Mouse (Mus musculus): ENCODE results near the gene Lrrc20.
A peak's percentile ranks its signal among the peaks of the same experiment; 100 is the strongest.

The Lrrc20 gene

DNA sequence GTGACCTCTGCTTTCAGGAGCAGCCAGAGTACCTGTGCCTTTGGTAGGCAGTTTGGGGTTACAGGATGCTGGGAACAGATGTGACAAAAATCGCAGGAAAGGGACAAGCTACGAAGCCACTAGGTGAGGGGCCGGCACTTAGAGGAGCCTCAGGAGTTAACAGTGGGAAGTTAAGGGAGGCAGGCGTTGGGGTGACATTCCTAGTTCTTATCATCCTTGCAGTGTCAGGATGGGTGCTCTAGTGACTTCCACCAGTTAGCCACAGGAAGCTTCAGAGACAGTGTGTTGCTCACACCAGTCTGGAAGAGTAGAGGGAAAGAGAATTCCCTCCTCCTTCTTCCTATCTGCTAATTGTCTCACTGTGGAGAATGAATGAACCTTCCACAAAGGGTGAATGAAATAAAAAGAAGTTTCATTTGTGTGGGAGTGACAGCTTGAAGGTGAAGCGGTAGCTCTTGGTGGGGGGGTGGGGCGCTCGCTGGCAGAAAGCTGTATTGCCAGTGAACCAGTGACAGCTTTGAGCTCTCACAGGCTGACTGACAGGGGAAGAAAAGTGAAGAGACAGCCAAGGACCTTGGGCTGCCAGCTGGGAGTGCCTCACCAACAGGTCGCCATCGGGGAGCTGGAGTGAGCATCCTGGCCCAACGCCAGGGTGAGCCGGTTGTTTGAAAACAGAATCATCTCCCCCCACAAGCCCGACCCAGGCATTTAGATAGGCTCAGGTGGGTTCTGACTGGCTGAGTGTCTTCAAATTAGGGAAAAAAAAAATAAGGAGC, 41.9 kb downstream of the Lrrc20 start:
- peak; percentile 71 for DNase-seq (ENCODE audit: low spot score)

- DNase-seq (ENCODE audit: low spot score), result no peak
These were observed 42.7 kb downstream of the Lrrc20 start for GRCm38 (mm10) chr10:61518320-61518719.

- DNase-seq (ENCODE audit: low spot score), result no peak
These were observed 43.9 kb downstream of the Lrrc20 start for GRCm38 (mm10) chr10:61519491-61519890.

- DNase-seq (ENCODE audit: low spot score), result no peak
These were observed 45.1 kb downstream of the Lrrc20 start for GRCm38 (mm10) chr10:61520714-61521113.

GRCm38 (mm10) chr10:61530936-61531335, 55.3 kb downstream of the Lrrc20 start:
- DNase-seq (ENCODE audit: low spot score), result no peak

GRCm38 (mm10) chr10:61533285-61533684, 57.7 kb downstream of the Lrrc20 start:
- no peak for DNase-seq (ENCODE audit: low spot score)

- no peak for DNase-seq (ENCODE audit: low spot score)
These were observed 58.9 kb downstream of the Lrrc20 start for GRCm38 (mm10) chr10:61534371-61535101.

DNA sequence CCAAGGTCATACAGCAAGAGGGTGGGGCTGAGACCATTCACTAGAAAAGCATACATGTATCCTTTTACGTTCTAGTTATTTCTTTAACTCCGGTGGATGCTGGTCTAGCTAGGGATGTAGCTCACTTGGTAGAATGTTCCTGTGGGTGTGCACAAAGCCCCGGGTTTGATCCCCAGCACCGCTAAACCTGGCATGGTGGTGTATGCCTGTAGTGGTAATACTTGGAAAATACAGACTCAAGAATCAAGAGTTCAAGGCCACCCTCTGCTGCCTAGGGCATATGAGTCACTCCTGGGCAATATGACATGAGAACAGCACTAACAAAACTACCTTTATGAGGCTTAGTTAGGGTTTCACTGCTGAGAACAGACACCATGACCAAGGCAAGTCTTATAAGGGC, 59.8 kb downstream of the Lrrc20 start:
- no peak for DNase-seq (ENCODE audit: low spot score)

GRCm38 (mm10) chr10:61536130-61537035, 60.8 kb downstream of the Lrrc20 start:
- DNase-seq (ENCODE audit: low spot score), result peak; percentile 86

DNA sequence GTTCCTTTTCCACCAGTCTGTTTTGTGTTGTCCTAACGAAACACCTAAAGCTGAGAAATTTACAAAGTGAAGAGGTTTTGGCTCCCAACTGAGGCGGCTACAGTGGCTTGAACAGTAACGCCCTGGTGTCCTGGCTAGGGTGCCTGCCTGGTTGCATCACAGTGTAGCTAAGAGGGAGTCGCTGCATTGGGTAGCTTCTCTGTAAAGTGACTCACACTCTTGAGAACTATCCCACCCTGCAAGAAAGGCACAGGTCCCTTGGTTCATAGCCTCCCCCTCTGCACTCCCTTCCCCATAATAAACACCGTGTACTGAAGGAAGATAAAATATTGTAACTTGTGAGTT, 61.4 kb downstream of the Lrrc20 start:
- DNase-seq (ENCODE audit: low spot score), result no peak

GRCm38 (mm10) chr10:61538446-61538845, 62.8 kb downstream of the Lrrc20 start:
- DNase-seq (ENCODE audit: low spot score), result no peak

DNA sequence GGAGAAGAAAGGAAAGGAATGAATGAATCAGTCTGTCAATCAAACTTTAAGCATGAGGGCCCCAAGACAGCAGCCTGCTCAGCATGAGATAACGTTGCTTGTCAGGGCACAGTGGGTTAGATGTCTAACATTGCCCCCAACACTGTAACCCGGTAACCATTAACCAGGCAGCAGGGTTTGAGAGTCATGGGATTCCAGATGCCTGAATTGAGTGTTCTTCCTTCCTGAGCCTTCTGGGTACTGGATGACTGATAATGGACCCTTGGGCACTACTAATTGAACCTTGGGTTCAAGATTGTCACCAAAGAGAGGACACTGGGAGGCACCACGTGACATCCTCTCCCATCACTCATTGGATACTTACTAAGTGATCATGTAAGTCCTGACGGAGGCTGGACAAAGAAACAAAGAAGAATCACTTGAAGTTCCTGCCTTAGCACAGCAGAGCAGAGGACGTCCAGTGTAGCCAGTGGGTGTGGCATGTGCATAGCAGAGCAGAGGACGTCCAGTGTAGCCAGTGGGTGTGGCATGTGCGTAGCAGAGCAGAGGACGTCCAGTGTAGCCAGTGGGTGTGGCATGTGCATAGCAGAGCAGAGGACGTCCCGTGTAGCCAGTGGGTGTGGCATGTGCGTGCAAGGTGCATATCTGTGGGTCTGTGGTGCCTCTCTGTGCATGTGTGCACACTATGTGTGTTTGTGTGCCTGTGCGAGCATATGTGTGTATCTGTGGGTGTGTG, 68.7 kb downstream of the Lrrc20 start:
- DNase-seq (ENCODE audit: low spot score), result no peak

DNA sequence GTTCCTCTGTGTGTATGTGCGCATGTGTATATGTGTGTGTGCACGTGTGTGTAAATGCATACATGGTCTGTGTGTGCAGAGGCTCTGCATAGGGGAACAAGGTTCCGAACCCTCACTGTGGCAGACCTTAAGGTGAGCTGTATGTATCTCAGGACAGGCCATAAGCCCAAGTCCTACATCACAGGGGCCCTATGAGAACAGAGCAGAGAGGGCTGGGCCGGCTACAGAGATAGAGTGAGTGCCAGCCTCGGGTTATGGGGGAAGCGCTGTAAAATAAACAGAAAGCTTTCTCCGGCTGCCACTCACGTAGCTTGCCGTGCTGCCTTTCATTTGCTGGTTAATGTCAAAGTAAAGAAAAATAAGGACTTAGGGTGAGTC, 69.3 kb downstream of the Lrrc20 start:
- DNase-seq (ENCODE audit: low spot score), result no peak

- DNase-seq (ENCODE audit: low spot score), result no peak
These were observed 74.5 kb downstream of the Lrrc20 start for GRCm38 (mm10) chr10:61550106-61550505.

- no peak for DNase-seq (ENCODE audit: low spot score)
These were observed 79.6 kb downstream of the Lrrc20 start for GRCm38 (mm10) chr10:61555155-61555554.

DNA sequence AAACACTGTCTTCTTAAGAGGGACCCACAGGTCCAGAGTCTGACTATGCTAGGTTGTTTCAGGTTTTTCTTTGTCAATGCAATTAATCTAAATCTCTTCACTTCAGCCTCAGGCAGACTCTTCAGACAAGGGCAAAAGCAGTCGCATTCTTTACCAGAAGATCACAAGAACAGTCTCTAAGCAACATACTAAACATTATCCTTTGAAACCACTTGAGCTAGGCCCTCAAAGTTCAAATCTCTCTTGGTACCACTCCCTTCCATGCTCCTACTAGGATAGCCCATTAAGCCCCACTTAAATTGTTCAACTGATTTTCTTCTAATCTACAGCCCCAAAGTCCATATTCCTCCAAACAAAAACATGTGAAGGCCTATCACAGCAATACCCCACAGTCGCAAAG, 83.0 kb downstream of the Lrrc20 start:
- DNase-seq (ENCODE audit: low spot score), result no peak

GRCm38 (mm10) chr10:61559544-61559943, 83.9 kb downstream of the Lrrc20 start:
- no peak for DNase-seq (ENCODE audit: low spot score)

DNA sequence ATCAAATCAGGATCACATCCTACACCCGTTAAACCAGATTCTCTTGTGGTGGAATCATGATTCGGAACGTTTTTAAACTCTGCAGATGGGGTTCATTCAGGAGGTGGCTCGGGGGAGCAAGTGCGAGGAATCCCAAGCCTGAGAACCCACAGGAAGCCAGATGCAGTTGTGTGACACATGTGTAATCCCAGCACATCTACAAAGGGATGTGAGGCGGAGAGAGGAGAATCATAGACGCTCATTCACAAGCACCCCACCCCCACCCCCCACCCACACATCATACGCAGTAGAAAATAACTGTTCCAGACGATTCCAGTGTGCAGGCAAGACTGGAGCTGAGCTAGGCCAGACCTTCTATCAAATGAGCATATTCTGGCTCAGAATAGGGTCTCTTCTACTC, 87.9 kb downstream of the Lrrc20 start:
- DNase-seq (ENCODE audit: low spot score), result no peak

DNA sequence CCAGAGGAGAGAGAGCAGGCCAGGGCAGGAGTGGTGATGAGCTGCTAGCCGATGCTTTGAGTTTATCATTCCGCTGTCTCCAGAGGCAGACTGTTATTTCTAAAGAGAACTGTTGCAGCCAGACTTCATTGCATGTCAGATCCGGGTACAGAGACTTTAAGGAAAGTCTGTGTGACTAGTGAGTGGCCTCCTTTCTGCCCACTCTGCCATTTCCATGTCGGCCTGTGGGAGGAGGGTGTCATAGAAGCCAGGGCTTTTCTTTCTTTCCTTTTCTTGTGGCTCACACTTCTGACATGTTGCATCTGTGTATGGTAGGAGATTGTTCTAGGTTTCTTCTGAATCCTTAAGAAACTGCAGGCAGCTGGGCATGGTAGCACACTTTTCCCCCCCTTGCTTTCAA, 88.8 kb downstream of the Lrrc20 start:
- DNase-seq (ENCODE audit: low spot score), result no peak

- DNase-seq (ENCODE audit: low spot score), result no peak
These were observed 94.6 kb downstream of the Lrrc20 start for GRCm38 (mm10) chr10:61570181-61570580.

- DNase-seq (ENCODE audit: low spot score), result no peak
These were observed 96.5 kb downstream of the Lrrc20 start for GRCm38 (mm10) chr10:61572126-61572525.
